Mouse (Mus musculus): Measurements from ENCODE around the gene Ppip5k1. TPM values are rescaled to one million over a fixed set of nuclear protein-coding genes. Genes with fewer than 3 reads are reported as not detected.
"Not testable (repeated sequence)": the region's sequence is repeated elsewhere in the genome, so short reads cannot be mapped to it uniquely, and the experiment has no call there.

Gene Ppip5k1
- polyA plus RNA-seq (2015; fragmentation: Nextera tagmentation; extraction: Ambion mirVana), result 8.1 and 8.8 TPM in 2 replicates

DNA sequence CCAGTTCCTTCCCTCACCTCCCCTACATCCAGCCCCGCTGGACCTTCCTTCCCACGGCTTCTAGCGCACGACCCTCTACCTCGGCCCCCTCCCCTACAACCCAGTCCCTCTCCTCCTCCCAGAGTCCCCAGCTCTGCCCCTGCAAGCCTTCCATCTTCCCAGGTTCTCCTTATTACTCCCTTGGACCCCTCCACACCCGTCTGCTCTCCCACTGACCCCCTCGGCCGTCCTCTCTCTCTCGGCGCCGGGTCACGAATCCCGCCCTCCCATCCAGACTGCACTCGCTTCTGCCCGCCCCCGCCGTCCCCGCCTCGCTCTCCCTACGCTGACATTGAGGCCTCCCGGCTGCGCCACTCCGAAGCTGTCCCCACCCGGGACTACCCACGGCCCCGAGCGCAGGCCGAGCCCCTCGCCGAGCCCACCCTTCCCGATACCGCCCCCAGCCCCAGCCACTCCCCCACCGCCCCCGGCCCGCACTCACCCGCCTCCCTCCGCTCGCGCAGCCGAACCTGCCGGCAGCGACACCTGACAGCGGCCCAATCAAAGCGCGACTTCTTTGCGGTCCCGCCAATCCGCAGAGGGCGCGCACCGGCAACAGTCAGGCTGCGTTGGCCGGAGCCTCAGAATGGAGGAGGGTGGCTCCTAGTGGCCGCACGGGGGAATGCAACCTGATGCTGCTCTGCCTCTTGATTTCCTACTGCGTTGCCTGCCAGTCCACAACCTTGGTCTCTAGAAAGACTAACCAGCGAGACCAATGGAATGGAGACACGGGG lies at the start of gene Ppip5k1:
TSS of gene Ppip5k1 (minus strand) at position 577 of the 773 bp plus-strand sequence.
- H3K27ac ChIP-seq, result no peak within 1 kb of the TSS
- no peaks in the 10 kb centered on the region for H3K9me3 ChIP-seq
- H3K4me3 ChIP-seq, result peak within 1 kb of the TSS; percentile 63
- ATAC-seq (ENCODE audit: low FRiP score, low read depth), result peak; percentile 98
- peaks cover 18% of the 10 kb centered on the region for H3K4me1 ChIP-seq
- H3K36me3 ChIP-seq, result no peaks in the 10 kb centered on the region
- H3K9ac ChIP-seq, result peak within 1 kb of the TSS; percentile 77
- H3K27me3 ChIP-seq, result peaks cover 26% of the 10 kb centered on the region
- peak within 1 kb of the TSS; percentile 70 for H3K4me2 ChIP-seq (replicated peaks)
- WGBS, result under 1% methylated on average over 58 of the region's 58 CpGs

DNA sequence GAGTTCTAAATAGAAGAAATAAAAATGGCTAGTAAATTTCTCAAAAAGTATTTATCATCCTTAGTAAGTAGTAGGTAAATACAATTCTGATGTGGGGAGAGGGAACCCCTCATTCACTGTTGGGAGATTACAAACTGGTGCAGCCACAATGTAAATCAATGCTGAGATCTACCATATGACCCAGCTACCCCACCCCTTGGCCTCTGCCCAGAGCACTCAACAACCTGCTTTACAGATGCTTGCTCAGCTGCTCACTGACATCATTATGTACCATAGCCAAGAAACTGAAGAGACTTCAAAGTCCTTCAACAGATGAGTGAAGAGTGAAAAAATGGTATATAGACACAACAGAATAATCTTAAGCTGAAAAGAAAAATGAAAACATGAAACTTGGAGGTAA lies 48.1 kb upstream of the Ppip5k1 start:
- Histone ChIP-seq H3K4me3 (no peak overlapping the region), H3K9ac (no peak overlapping the region), H3K27ac (no peak overlapping the region), H3K4me1 (no peaks in the 10 kb centered on the region), H3K9me3 (0 out of 2 replicates have a peak, but pooled peaks cover 2% of the 10 kb centered on the region), H3K4me2 (replicated peaks) (no peak overlapping the region), H3K27me3 (no peaks in the 10 kb centered on the region), H3K36me3 (no peaks in the 10 kb centered on the region)
- ATAC-seq (ENCODE audit: low FRiP score, low read depth), result no peak

DNA sequence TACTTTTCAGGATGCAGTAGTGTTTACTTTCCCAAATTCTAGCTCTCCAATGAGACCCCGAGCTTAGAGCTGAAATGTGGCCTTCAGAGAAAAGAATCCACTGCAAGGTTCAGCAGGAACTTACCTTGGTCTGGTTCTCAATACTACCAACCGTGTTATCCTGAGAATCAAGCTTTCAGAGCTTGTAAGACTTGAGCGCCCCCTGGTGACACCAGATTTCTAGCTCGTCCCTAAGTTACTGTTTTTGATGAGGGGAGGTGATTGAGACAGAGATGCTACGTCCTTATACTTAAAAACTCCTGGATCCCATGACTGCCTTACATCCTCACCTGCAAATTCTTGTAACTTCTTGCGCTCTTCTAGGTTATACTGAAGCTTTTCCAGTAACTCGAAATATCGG lies 41.4 kb upstream of the Ppip5k1 start:
- Histone ChIP-seq H3K4me1 (no peaks in the 10 kb centered on the region), H3K9me3 (no peaks in the 10 kb centered on the region), H3K27me3 (no peaks in the 10 kb centered on the region), H3K27ac (no peak overlapping the region), H3K4me2 (replicated peaks) (no peak overlapping the region), H3K9ac (no peak overlapping the region), H3K36me3 (no peaks in the 10 kb centered on the region), H3K4me3 (no peak overlapping the region)
- ATAC-seq (ENCODE audit: low FRiP score, low read depth), result no peak
- WGBS, result 15% methylated on average over 8 of the region's 8 CpGs

DNA sequence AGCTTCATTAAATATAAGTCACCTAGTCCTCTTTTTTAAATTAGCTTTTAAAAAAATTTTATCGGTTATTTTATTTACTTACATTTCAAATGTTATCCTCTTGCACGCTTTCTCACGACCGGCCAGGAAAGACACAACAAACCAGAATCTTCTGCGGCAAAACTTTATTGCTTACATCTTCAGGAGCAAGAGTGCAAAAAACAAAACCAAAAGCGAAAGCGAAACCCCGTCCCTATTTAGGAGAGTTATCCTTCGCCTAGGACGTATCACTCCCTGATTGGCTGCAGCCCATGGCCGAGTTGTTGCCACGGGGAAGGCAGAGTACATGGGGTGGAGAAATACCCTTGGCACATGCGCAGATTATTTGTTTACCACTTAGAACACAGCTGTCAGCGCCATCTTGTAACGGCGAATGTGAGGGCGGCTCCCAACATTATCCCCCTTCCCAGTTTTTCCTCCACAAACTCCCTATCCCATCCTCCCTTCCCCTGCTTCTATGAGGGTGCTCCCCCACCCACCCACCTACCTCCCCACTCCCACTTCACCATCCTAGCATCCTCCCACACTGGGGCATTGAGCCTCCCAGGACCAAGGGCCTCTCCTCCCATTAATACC lies 31.9 kb upstream of the Ppip5k1 start, which contains the start of gene Strc:
TSS of gene Strc (minus strand) at position 208 of the 615 bp plus-strand sequence.
- not testable (repeated sequence) for H3K36me3 ChIP-seq; H3K4me1 ChIP-seq; H3K4me2 ChIP-seq (replicated peaks); H3K9me3 ChIP-seq; H3K27me3 ChIP-seq; H3K4me3 ChIP-seq; H3K9ac ChIP-seq; H3K27ac ChIP-seq; ATAC-seq (ENCODE audit: low FRiP score, low read depth)
- WGBS, result 98% methylated on average over 17 of the region's 17 CpGs

DNA sequence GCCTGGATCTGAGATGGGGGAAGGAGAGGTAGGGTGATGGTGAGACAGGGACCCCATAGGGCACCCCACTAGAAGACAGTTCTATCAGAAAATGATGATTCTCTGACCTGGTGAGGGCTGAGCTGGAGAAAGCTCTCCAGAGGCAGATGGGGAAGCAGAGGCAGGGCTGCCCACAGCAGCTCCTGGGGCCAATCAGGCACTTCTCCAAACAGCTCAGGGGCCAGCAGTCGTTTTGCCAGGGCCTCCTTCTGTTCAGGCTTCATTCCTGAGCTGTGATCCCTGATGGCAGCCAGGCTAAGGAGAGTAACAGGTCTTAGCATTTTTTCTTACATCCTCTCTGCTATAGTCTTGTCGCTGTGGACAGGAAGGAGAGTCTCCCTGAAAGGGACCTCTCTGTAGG lies 19.6 kb upstream of the Ppip5k1 start:
- 49% methylated on average over 2 of the region's 2 CpGs for WGBS

DNA sequence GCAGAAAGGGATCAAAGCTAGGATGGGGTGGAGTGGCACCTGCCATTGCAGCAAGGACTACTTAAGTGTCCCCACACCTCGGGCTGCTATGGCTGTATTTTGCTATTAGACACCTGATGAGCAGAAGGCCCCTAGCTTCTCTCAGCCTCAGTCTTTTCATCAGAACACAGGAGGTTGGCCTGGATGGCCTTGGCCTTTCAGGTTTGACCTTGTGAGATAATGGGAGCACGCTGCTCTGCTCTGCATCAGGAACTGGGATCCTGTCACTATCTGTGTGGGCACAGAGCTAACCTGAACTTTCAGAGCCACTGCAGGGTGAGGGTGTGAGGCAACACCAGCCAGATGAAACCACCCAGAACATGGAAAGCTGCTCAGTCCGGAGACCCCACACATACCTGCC lies 17.1 kb upstream of the Ppip5k1 start:
- Histone ChIP-seq H3K27ac (no peak overlapping the region), H3K9ac (no peak overlapping the region), H3K4me2 (replicated peaks) (no peak overlapping the region), H3K9me3 (no peaks in the 10 kb centered on the region), H3K4me3 (no peak overlapping the region), H3K4me1 (no peaks in the 10 kb centered on the region), H3K36me3 (no peaks in the 10 kb centered on the region), H3K27me3 (0 out of 2 replicates have a peak, but pooled peaks cover 4% of the 10 kb centered on the region)
- 66% methylated on average over 3 of the region's 3 CpGs for WGBS
- ATAC-seq (ENCODE audit: low FRiP score, low read depth), result no peak

More for the DNA sequence above, 19.6 kb upstream of the Ppip5k1 start:
- no peaks in the 10 kb centered on the region for H3K36me3 ChIP-seq
- ATAC-seq (ENCODE audit: low FRiP score, low read depth), result no peak
- H3K27ac ChIP-seq, result no peak overlapping the region
- H3K9ac ChIP-seq, result no peak overlapping the region
- H3K27me3 ChIP-seq, result 0 out of 2 replicates have a peak, but pooled peaks cover 4% of the 10 kb centered on the region
- no peaks in the 10 kb centered on the region for H3K4me1 ChIP-seq
- no peak overlapping the region for H3K4me2 ChIP-seq (replicated peaks)
- no peaks in the 10 kb centered on the region for H3K9me3 ChIP-seq
- no peak overlapping the region for H3K4me3 ChIP-seq

DNA sequence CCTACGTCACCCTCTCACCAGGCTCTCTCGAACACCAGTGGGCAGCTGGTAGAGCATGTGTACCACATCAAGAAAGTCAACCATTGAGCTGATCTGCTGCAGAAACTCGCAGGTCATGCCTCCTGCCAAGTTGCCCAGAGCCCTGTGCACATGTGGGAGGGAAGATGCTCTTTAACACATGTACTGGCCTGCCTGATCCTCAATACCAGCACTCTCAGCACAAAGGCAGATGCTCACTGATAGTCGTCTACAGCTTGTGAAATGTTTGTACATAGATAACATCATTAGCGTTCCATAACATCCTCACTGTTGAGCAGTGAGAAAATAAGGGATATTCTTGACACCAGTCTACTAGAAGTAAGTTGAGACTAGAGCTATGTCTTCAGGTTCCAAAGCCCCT lies 15.7 kb upstream of the Ppip5k1 start:
- Histone ChIP-seq H3K4me3 (no peak overlapping the region), H3K27me3 (0 out of 2 replicates have a peak, but pooled peaks cover 4% of the 10 kb centered on the region), H3K4me2 (replicated peaks) (no peak overlapping the region), H3K9me3 (no peaks in the 10 kb centered on the region), H3K27ac (no peak overlapping the region), H3K9ac (no peak overlapping the region), H3K4me1 (no peaks in the 10 kb centered on the region), H3K36me3 (no peaks in the 10 kb centered on the region)
- 80% methylated on average over 5 of the region's 5 CpGs for WGBS
- ATAC-seq (ENCODE audit: low FRiP score, low read depth), result no peak

DNA sequence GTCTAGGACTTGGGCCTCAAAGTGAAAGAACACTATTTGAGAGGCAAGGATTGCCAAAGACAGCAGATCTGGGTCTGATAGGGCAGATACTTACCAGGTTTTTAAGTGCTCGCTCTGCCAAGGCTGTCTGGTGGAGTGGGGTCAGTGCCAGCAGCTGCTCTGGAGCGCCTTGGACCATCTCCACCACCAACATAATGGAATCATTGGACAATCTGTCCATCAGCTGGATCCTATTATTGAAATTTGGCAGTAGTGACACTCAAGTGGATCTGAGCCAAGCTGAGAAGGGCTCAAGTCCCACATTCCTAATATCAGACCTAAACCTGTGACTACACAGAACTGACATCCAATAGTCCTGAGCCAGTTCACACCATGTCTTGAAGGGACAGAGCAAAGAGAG lies 13.6 kb upstream of the Ppip5k1 start:
- Histone ChIP-seq H3K9ac (no peak overlapping the region), H3K27ac (no peak overlapping the region), H3K9me3 (no peaks in the 10 kb centered on the region), H3K4me1 (no peaks in the 10 kb centered on the region), H3K4me2 (replicated peaks) (no peak overlapping the region), H3K36me3 (no peaks in the 10 kb centered on the region), H3K4me3 (no peak overlapping the region), H3K27me3 (no peaks in the 10 kb centered on the region)
- WGBS, result 79% methylated on average over 2 of the region's 2 CpGs
- no peak for ATAC-seq (ENCODE audit: low FRiP score, low read depth)

DNA sequence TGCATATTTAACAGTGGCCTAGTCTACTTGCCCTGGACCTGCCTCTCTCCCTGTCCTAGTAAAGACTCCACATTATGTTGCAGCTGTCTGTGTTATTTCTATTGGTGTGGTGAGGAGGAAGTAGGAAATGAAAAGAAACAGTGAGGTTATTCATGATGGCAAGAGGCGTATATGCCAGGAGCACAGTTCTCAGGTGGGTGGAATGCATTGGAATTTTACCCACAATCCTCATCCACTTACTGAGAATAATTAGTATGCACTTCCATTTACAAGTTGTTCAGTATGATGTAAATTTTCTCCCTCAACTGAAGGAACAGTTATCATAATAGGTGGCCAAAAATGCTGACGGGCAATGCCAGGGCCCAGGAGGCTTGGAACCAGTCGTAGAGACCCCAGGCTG lies 8.5 kb upstream of the Ppip5k1 start:
- Histone ChIP-seq H3K27ac (no peak overlapping the region), H3K27me3 (peaks cover 10% of the 10 kb centered on the region), H3K9me3 (no peaks in the 10 kb centered on the region), H3K4me1 (peaks cover 5% of the 10 kb centered on the region), H3K4me3 (no peak overlapping the region), H3K4me2 (replicated peaks) (no peak overlapping the region), H3K9ac (no peak overlapping the region), H3K36me3 (no peaks in the 10 kb centered on the region)
- ATAC-seq (ENCODE audit: low FRiP score, low read depth), result no peak
- WGBS, result 69% methylated on average over 3 of the region's 3 CpGs

DNA sequence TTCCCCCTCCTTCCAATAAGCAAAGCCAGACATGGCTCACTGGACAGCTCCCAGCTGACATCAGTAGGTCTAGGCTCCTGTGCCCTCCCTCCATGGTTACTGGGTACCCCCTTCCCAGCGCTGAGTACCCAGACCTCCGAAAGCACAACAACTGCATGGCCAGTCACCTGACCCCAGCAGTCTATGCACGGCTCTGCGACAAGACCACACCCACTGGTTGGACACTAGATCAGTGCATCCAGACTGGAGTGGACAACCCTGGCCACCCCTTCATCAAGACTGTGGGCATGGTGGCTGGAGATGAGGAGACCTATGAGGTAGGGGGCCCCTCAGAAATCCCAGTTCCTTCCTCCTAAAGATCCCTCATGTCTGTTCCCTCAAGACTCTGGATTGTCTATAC lies 4.3 kb upstream of the Ppip5k1 start:
- WGBS, result 53% methylated on average over 4 of the region's 4 CpGs
- H3K27me3 ChIP-seq, result peaks cover 26% of the 10 kb centered on the region
- peaks cover 15% of the 10 kb centered on the region for H3K4me1 ChIP-seq
- no peak overlapping the region for H3K9ac ChIP-seq
- no peaks in the 10 kb centered on the region for H3K36me3 ChIP-seq
- ATAC-seq (ENCODE audit: low FRiP score, low read depth), result no peak
- H3K27ac ChIP-seq, result no peak overlapping the region
- H3K9me3 ChIP-seq, result no peaks in the 10 kb centered on the region
- H3K4me2 ChIP-seq (replicated peaks), result no peak overlapping the region
- H3K4me3 ChIP-seq, result no peak overlapping the region

DNA sequence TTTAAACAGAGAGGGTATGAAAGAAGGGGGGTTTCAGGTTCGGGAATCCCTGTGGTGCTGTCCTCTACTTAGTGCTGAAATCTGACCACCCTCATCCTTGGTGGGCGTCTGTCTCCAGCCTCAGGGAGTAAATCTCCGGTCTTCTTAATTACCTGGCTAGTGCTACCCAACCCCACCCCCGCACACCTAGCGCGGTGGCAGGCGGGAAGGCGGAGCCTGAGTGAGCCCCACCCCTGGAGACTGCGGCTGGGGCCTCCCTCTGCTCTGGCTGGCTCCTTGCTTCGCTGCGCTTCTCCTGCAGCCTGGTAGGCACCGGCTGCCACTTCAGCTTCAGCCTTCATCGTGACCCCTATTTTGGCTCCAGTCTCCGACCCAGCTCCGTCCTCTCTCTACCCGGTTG lies 3.2 kb upstream of the Ppip5k1 start:
- no peaks in the 10 kb centered on the region for H3K9me3 ChIP-seq
- H3K27me3 ChIP-seq, result peaks cover 26% of the 10 kb centered on the region
- H3K4me3 ChIP-seq, result peak overlapping the region; percentile 27
- H3K4me2 ChIP-seq (replicated peaks), result peak overlapping the region; percentile 61
- H3K4me1 ChIP-seq, result peaks cover 18% of the 10 kb centered on the region
- 0 out of 2 replicates have a peak overlapping the region, but pooled peaks have one; percentile 4 for H3K9ac ChIP-seq
- H3K27ac ChIP-seq, result no peak overlapping the region
- ATAC-seq (ENCODE audit: low FRiP score, low read depth), result no peak; the same call in 1 of the 2 replicates
- no peaks in the 10 kb centered on the region for H3K36me3 ChIP-seq
- under 1% methylated on average over 16 of the region's 16 CpGs for WGBS

DNA sequence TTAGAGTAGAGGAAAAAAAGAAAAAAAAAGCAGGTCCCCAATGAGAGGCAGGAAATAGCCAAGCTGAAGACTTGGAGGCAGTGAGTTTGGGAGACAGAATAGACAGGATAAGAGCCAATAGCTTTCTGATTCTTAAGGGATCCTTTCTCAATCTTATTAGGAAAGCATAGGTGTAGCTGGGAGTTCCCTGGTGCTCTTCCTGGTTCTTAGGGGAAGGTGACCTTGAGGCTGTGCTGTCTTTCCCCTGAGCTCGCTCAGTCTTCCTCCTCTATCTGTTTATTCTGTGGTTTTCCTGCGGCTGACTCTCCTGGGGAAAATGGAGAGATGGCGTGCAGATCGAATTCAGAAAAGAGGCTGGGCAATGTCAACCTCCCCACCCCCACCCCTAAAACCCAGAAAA lies 2.8 kb upstream of the Ppip5k1 start:
- WGBS, result 6% methylated on average over 4 of the region's 4 CpGs
- no peak for ATAC-seq (ENCODE audit: low FRiP score, low read depth)

More for the DNA sequence above, 2.8 kb upstream of the Ppip5k1 start:
- H3K4me3 ChIP-seq, result peak overlapping the region; percentile 27; the same call in 1 of the 2 replicates
- H3K4me2 ChIP-seq (replicated peaks), result peak overlapping the region; percentile 61
- no peak overlapping the region for H3K9ac ChIP-seq
- H3K36me3 ChIP-seq, result no peaks in the 10 kb centered on the region
- H3K4me1 ChIP-seq, result peaks cover 18% of the 10 kb centered on the region
- H3K27ac ChIP-seq, result no peak overlapping the region
- H3K27me3 ChIP-seq, result peaks cover 26% of the 10 kb centered on the region
- no peaks in the 10 kb centered on the region for H3K9me3 ChIP-seq

Data from limb, embryonic 13.5 days (tissue).